Mouse (Mus musculus) MN1 (cell line): ENCODE data around the gene a.
A peak's percentile ranks its signal among the peaks of the same experiment; 100 is the strongest.
"Not testable (repeated sequence)": the region's sequence is repeated elsewhere in the genome, so short reads cannot be mapped to it uniquely, and the experiment has no call there.

Source experiments
- DNase-seq: peaks from one replicate; pipeline ENCODE4 v3.0.0-alpha.2; 2016; ENCODE audit warnings: low spot score

The a gene

DNA sequence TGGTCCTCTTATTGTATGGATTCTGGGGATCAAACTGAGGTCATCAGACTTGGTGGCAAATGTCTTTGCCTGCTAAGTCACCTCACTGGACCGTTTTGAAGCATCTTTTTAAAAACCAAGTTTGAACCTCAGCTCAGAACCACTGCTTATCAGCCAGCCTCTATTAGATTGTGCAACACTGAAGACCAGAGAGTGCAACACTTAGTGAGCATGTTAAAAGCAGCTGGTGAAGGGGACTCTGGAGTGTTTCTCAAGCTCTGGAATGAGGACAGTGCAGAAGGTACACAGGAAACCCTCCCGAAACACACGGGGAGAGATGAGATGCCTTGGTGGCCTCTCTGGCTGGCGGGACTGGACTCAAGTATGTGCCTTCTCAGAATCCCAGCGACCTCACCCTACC lies 200.9 kb downstream of the a start:
- DNase-seq, result no peak

DNA sequence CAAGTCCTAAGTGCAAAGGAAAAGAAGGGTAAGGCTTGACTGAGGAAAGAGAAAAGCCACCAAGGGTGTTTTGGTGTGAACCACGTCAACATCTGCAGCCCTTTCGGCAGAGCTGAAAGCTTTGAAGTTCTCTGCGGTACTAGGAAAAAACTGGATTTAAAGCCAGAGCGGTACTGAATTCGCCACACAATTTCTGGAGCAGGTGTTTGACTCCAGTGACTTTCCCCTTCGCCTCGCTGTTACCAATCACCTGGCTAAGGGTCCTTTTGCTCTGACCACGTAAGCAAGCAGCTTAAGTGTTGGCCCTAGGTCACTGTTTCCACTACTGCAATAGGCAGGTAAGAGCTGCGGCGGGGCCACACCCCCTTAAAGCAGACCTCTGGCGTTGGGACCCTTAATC lies 214.3 kb downstream of the a start:
- DNase-seq, result no peak

- DNase-seq, result no peak
These were observed 220.0 kb downstream of the a start for GRCm38 (mm10) chr2:155011086-155011656.

GRCm38 (mm10) chr2:155012991-155013390 lies 221.8 kb downstream of the a start:
- no peak for DNase-seq

GRCm38 (mm10) chr2:155016751-155017150 lies 225.5 kb downstream of the a start:
- not testable (repeated sequence) for DNase-seq

DNA sequence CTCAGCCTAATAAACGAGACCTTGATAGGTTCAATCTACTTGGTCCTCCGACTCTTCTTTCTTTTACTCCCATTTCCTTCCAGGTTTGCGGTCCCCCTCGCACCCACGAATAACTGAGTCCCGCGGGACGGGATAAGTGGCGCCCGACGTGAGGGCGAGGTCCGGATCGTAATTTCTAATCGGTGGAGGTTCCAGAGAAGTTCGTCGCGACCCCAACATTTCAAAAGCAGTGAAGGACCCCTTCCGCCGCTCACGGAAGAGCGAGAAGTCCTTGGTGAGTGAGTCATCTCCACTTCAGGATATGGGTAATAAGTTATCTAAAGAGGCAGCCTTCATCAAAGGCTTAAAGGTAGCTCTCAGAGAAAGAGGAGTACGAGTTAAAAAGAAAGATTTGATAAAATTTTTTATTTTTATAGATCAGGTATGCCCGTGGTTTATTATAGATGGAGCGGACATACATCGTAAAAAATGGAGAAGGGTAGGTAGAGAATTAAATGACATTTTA lies 227.1 kb downstream of the a start, which contains the start of gene Gm14226:
Gene Gm14226, plus strand, starts transcription at position 16 of the 505 bp plus-strand sequence.
- DNase-seq, result not testable (repeated sequence)

DNA sequence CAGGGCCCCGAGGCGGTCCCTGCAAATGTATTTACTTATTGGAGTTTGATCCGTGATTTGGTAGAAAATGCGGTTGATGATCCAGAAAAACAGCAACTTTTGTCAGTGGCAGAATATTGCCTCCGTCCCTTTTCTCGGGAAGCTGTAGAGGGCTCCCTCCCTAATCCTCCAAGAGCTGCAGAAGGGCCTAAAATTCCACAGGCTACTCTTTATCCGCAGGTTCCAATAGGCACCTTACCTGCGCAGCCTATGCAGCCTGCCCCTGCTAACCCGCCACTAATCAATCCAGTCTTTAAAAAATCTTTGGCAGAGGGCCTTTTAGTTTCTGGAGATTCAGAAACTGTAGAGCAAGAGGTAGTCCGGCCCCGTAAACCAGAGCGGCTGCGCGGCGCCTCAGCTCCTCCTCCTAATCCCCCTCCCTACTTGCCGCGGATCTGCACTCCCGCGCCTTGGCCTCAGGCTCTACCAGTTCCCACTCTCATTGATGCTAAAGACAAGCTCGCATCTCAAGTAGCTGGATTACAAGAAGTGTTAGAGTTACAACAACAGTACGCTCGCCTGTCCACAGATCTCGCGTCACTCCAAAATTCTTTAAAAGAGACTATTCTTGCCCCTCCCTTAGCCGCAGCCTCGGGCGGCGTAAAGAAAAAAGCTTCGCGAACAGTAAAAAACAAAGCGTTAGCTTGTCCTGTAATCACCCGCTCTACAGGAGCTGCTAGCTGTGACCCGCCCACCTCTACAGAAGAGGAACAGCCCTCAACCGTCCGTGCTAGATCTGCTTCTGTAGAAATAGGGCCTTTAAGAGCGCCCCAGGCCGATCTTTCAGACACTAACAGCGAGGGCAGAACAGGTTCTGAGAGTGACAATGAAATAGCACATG lies 227.8 kb downstream of the a start:
- peak; percentile 76 for DNase-seq

- DNase-seq, result peak; percentile 94
These were observed 228.5 kb downstream of the a start for GRCm38 (mm10) chr2:155019673-155020072.

GRCm38 (mm10) chr2:155020247-155020826 lies 229.1 kb downstream of the a start:
- not testable (repeated sequence) for DNase-seq

DNA sequence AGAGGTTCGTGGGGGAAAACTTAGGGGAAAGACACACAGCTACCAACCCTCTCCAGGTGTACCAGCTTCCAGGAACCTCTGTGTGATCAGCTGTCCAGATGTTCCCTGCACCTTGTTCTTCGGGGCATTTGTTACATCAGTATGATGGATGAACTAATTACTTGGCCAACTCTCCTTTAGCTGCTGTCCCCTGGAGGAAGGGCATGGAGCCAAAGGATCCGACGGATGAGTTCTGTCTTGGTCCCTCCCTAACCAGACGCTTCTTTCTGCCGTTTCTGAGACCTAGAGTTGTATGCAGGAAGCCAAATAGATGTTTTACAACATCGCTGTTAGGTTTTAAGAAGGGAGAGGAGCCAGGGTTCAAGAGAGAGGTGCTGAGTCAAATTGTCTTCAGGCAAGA lies 239.6 kb downstream of the a start:
- DNase-seq, result no peak

DNA sequence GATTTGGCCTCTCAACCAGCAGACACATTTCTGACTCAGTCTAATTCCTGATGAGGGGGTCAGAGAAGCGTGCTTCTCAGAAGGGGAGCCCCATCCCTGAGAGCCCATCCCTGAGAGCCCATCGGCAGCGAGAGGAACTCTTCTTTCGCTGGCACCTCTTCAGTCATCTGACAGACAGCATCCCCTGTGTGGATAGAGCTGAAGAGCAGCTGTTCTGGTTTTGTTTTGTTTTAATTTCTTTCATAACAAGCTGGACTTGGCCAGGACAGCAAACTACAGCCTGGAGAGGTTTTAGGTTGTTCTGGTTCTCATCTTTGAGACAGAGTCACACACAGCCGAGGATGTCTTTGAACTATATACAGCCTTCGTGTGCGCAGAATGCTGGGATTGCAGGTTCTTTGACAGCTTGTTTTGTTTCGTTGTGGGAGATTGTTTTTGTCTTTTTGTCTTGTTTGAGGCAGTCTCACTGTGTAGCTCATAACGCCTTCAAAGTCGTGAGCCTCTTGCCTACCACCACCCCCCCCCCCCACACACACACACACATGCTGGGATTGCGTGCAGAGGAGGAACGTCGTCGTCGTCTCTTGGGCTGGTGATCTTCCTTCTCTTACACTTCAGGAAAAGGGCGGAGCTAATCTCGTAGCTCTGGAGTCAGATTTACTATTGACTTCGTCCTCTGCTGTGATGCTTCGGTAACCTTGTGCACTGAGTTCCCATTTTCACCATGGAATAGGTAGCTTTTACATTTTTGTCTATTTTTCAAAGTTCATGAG lies 241.9 kb downstream of the a start:
- DNase-seq, result no peak

- no peak for DNase-seq
These were observed 248.8 kb downstream of the a start for GRCm38 (mm10) chr2:155039956-155040355.

- DNase-seq, result no peak
These were observed 253.3 kb downstream of the a start for GRCm38 (mm10) chr2:155044542-155044941.

- DNase-seq, result no peak
These were observed 253.9 kb downstream of the a start for GRCm38 (mm10) chr2:155045075-155045474.

GRCm38 (mm10) chr2:155046803-155047202 lies 255.6 kb downstream of the a start:
- no peak for DNase-seq

GRCm38 (mm10) chr2:155047452-155048178 lies 256.4 kb downstream of the a start:
- DNase-seq, result no peak

DNA sequence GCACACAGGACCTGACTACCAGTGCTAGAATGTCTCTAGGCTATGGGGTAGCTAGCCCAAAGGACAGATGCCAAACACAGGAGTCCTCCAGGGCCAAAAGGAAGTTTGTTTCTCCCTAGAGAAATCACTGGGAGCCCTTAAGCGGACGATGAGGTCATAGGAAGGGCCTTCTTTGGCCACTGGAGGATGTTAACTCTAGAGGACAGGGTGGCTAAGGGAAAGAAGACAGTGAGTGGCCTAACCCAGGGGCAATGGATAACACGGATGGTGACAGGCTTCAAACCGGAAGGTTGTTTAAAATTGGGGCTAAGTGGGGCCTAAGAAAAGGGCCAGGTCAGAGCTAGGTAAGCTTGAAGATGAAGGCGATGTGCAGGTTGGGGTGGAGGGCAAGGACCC lies 258.9 kb downstream of the a start:
- peak; percentile 86 for DNase-seq

GRCm38 (mm10) chr2:155050504-155051236 lies 259.5 kb downstream of the a start:
- peak; percentile 98 for DNase-seq

- peak; percentile 57 for DNase-seq
These were observed 260.6 kb downstream of the a start for GRCm38 (mm10) chr2:155051622-155052351.

DNA sequence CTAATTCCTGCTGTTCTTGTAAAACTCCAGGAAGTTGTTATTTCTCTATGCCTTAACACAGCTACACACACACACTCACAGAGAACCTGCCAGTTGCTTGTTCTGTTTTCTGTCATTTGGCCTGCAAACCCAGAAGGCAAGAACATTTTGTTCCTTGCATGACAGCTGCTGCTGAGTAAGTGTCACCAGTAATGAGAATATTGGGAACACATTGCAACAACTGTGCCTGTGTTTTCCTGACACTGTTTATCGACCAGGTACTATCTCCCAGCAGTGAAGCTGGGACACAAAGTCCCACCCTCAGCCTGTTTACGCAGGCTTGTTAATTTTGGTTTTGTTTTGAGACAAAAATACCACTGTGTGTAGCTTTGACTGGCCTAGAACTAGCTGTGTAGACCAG lies 261.5 kb downstream of the a start:
- DNase-seq, result peak; percentile 28
